Mouse (Mus musculus) ovary, adult 18-20 months (tissue): ENCODE results near the gene Mrpl54.
"Not testable (repeated sequence)": the region's sequence is repeated elsewhere in the genome, so short reads cannot be mapped to it uniquely, and the experiment has no call there.

ENCODE experiments used
- DNase-seq: peaks from one replicate; pipeline ENCODE4 v3.0.0; 2022; ENCODE audit warnings: low spot score, mixed read lengths

The Mrpl54 gene

DNA sequence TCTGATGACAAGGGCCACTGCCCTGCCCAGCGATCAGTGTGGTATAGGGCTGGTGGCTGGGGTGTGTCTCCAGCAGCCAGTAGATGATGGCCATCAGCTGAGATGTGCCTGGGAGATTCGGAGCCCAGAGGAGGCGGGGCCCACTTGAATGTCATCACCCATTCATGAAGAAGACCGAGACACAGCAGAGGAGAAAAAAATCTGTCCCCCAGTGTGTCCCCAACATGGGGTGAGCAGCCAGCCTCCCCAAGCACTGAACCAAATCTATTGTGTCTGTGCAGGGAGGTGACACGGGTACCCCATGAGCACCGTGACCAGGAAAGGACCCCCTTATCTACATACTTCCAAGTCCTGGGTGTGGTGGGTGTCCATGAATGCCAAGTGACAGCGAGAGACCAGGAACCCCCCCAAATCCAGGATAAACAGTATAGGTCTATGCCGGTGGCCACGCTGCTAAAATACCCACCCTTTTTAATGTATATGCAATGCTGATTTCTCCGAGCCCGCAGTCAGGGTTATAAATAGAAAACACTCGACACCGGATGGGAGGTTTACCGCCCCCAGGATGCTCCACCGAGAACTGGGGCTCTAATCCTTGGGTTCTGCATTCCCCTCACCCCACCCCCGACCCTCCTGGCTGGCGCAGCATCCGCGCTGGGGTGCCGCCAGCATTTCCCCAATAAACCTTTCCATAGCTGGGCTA, 36.8 kb downstream of the Mrpl54 start:
- no peak for DNase-seq

DNA sequence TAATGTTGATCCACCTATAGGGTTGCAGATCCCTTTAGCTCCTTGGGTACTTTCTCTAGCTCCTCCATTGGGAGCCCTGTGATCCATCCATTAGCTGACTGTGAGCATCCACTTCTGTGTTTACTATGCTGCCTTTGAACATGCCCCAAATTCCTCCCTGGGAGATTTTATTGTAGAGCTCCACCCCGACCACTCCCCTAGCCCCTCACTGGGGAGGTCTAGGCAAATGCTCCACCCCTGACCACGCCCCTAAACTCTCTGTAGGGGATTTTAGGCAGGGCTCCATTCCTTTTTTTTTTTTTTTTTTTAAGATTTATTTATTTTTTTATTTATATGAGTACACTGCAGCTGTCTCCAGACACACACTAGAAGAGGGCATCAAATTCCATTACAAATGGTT, 43.0 kb downstream of the Mrpl54 start:
- DNase-seq, result not testable (repeated sequence)

DNA sequence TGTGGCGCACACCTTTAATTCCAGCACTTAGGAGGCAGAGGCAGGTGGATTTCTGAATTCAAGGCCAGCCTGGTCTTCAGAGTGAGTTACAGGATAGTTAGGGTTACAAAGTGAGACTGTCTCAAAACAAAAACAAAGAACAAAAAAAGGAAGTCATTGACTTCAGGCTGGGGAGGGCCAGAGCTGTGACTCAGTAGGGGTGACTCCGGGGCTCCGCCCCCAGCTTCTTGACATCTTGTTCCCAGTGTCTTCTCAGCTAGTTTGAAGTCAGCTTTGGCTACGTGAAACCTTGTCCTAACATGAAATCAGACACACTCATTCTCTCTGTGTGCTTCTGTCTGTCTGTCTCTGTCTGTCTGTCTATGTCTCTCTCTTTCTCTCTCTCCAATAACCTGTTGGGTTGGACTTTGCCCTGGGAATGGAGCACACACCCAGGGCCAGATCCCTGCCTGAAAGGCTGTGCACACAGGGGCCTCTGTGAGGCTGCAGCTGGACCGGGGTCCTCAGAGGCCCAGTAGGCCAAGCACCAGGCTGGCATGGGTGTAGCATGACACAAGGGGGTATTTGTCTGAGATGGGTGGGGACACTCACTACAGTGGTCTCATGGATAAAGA, 45.2 kb downstream of the Mrpl54 start:
- DNase-seq, result no peak

DNA sequence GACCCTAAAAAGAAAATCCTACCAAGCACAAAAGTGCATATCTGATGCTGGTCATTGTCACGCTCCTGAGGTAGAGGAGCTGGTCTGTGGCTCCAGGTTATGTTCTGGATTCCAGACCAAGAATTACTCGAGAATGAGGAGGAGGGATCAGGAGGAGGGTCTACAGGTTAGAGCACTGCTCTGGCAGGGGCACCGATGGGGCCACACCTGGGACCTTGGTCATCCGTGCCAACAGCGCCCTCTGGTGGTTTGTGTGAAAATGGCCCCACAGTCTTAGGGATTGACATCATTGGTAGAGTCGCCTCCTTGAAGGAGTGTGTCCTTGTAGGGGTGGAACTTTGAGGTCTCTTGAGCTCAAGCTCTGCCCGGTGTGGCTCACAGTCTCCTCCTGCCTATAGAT, 48.8 kb downstream of the Mrpl54 start:
- no peak for DNase-seq

DNA sequence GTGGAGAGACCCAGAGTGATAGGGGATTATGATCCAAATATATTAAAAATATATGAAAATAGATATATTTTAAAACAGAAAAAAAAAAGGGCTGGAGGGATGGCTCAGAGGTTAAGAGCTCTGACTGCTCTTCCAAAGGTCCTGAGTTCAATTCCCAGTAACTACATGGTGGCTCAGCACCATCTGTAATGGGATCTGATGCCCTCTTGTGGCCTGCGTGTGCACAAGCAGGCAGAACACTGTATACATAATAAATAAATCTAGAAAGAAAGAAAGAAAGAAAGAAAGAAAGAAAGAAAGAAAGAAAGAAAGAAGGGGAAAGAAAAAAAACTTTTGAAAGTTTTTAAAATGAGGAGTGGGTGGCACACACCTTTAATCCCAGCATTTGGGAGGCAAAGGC, 49.5 kb downstream of the Mrpl54 start:
- DNase-seq, result not testable (repeated sequence)

DNA sequence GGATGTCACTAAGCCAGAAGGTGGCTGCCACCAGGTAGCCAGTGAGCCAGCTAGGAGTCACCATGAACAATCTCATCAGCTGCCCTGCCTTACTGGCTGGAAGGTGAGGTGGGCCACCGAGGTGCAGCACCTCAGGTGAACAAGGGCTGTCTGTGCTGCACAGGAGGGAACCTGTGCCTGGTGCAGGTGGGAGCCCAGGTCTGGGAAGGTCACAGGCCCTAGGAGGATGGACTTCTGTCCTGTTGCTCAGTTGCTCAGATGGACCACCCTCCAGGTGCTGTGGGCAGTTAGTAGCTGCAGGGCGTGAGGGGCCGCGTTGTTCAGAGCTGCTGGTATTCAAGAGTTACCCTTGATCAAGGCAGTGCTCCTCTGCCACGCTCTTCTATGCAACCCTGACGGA, 49.9 kb downstream of the Mrpl54 start:
- DNase-seq, result no peak

DNA sequence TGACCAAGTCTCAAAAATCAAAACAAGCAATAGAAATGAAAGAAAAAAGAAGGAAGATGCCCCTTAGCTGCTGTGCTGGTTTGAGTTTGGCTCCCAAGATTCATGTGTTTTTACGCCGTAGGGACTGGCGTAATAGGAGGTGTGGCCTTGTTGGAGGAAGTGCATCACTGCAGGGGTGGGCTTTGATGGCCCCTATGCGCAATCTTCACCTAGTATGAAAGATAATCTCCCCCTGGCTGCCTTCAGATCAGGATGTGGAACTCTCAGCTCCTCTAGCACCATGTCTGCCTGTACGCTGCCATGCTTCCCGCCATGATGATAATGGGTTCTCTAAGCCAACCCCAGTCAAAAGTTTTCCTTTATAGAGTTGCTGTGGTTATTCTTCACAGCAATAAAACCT, 50.5 kb downstream of the Mrpl54 start:
- DNase-seq, result no peak
